Mouse (Mus musculus) megakaryocyte, embryonic 14.5 days (primary cell): Measurements from ENCODE around the gene Fbxw5. TPM values are rescaled to one million over a fixed set of nuclear protein-coding genes. Genes with fewer than 3 reads are reported as not detected.

Experiments used
- H3K27me3 ChIP-seq: replicated peaks from 2 replicates; pipeline ENCODE3; 2012; ENCODE audit warnings: inconsistent platforms
- H3K36me3 ChIP-seq: replicated peaks from 2 replicates; pipeline ENCODE3; 2012; ENCODE audit warnings: low read length, inconsistent platforms, mixed read lengths
- H3K4me1 ChIP-seq: 2 replicates; pipeline ENCODE4 v1.6.1; 2012; ENCODE audit warnings: inconsistent platforms
- H3K4me3 ChIP-seq: replicated peaks from 2 replicates; pipeline ENCODE3; 2012; ENCODE audit warnings: moderate library complexity, mild to moderate bottlenecking, inconsistent platforms
- H3K9me3 ChIP-seq: 2 replicates; pipeline ENCODE4 v1.6.1; 2012; ENCODE audit warnings: inconsistent platforms
- FLI1 ChIP-seq: IDR thresholded peaks from 2 replicates; pipeline ENCODE4 v1.6.1; 2012; ENCODE audit warnings: low read length, inconsistent platforms, mixed read lengths
- GATA1 ChIP-seq: IDR thresholded peaks from 3 replicates; pipeline ENCODE4 v1.6.1; 2012; ENCODE audit warnings: mixed read lengths, low read length, inconsistent platforms, borderline replicate concordance
- polyA plus RNA-seq: library from polyadenylated mRNA; stranded (reverse); fragments of >175 nt; gene quantifications from 2 replicates; pipeline ENCODE4 v1.2.3, GENCODE M21; 2012; ENCODE audit warnings: low replicate concordance; ENCODE audit not compliant: insufficient read depth

Gene Fbxw5
- polyA plus RNA-seq, 1 experiment = 46.2 TPM

GRCm38 (mm10) chr2:25461407-25461806 lies 39.1 kb upstream of the Fbxw5 start:
- H3K4me3 ChIP-seq = peak overlapping the region; percentile 99
- peaks cover 64% of the 10 kb centered on the region for H3K4me1 ChIP-seq
- TF ChIP-seq GATA1 = no peak
- TF ChIP-seq FLI1 = no peak
- peaks cover 33% of the 10 kb centered on the region for H3K36me3 ChIP-seq
- H3K27me3 ChIP-seq = peaks cover 3% of the 10 kb centered on the region
- H3K9me3 ChIP-seq = no peaks in the 10 kb centered on the region

GRCm38 (mm10) chr2:25463630-25464029 lies 36.9 kb upstream of the Fbxw5 start:
- H3K4me1 ChIP-seq = peaks cover 78% of the 10 kb centered on the region
- H3K4me3 ChIP-seq = no peak overlapping the region
- TF ChIP-seq FLI1 = no peak
- H3K36me3 ChIP-seq = peaks cover 14% of the 10 kb centered on the region
- peaks cover 5% of the 10 kb centered on the region for H3K27me3 ChIP-seq
- H3K9me3 ChIP-seq = no peaks in the 10 kb centered on the region

- TF ChIP-seq FLI1 (no peak), GATA1 (no peak)
- Histone ChIP-seq H3K9me3 (no peaks in the 10 kb centered on the region), H3K36me3 (no peaks in the 10 kb centered on the region), H3K27me3 (peaks cover 21% of the 10 kb centered on the region), H3K4me1 (peaks cover 79% of the 10 kb centered on the region), H3K4me3 (peak overlapping the region; percentile 74)
Measured at GRCm38 (mm10) chr2:25465256-25465655, 35.3 kb upstream of the Fbxw5 start.

GRCm38 (mm10) chr2:25465816-25466635 lies 34.5 kb upstream of the Fbxw5 start:
- Histone ChIP-seq H3K36me3 (no peaks in the 10 kb centered on the region), H3K27me3 (peaks cover 25% of the 10 kb centered on the region), H3K4me3 (peak overlapping the region; percentile 74), H3K4me1 (peaks cover 78% of the 10 kb centered on the region), H3K9me3 (no peaks in the 10 kb centered on the region)
- no peak for TF ChIP-seq GATA1
- TF ChIP-seq FLI1 = no peak

- Histone ChIP-seq H3K36me3 (no peaks in the 10 kb centered on the region), H3K27me3 (peaks cover 39% of the 10 kb centered on the region), H3K4me3 (no peak overlapping the region), H3K4me1 (peaks cover 73% of the 10 kb centered on the region), H3K9me3 (no peaks in the 10 kb centered on the region)
- TF ChIP-seq FLI1 = no peak
- no peak for TF ChIP-seq GATA1
Measured at GRCm38 (mm10) chr2:25467606-25468303, 32.8 kb upstream of the Fbxw5 start.

- no peak overlapping the region for H3K4me3 ChIP-seq
- H3K36me3 ChIP-seq = no peaks in the 10 kb centered on the region
- TF ChIP-seq FLI1 = no peak
- TF ChIP-seq GATA1 = no peak
- H3K4me1 ChIP-seq = peaks cover 81% of the 10 kb centered on the region
- H3K27me3 ChIP-seq = peaks cover 41% of the 10 kb centered on the region
- no peaks in the 10 kb centered on the region for H3K9me3 ChIP-seq
Measured at GRCm38 (mm10) chr2:25468962-25469915, 31.3 kb upstream of the Fbxw5 start.

GRCm38 (mm10) chr2:25469969-25470368 lies 30.6 kb upstream of the Fbxw5 start, which contains the start of gene Ptgds:
Gene Ptgds (minus strand): TSS chr2:25470046.
- TF ChIP-seq FLI1 (no peak), GATA1 (no peak)
- Histone ChIP-seq H3K9me3 (no peaks in the 10 kb centered on the region), H3K4me1 (peaks cover 78% of the 10 kb centered on the region), H3K4me3 (no peak within 1 kb of the TSS), H3K27me3 (peaks cover 45% of the 10 kb centered on the region), H3K36me3 (no peaks in the 10 kb centered on the region)

GRCm38 (mm10) chr2:25472550-25472949 lies 28.0 kb upstream of the Fbxw5 start:
- Histone ChIP-seq H3K9me3 (no peaks in the 10 kb centered on the region), H3K27me3 (peaks cover 71% of the 10 kb centered on the region), H3K36me3 (no peaks in the 10 kb centered on the region), H3K4me3 (no peak overlapping the region), H3K4me1 (peaks cover 65% of the 10 kb centered on the region)
- TF ChIP-seq GATA1 (no peak), FLI1 (no peak)

- H3K36me3 ChIP-seq = no peaks in the 10 kb centered on the region
- peaks cover 66% of the 10 kb centered on the region for H3K27me3 ChIP-seq
- no peak for TF ChIP-seq GATA1
- TF ChIP-seq FLI1 = no peak
- no peak overlapping the region for H3K4me3 ChIP-seq
- peaks cover 60% of the 10 kb centered on the region for H3K4me1 ChIP-seq
- H3K9me3 ChIP-seq = peaks cover 22% of the 10 kb centered on the region
Measured at GRCm38 (mm10) chr2:25477541-25477940, 23.0 kb upstream of the Fbxw5 start.
